Mouse (Mus musculus): ENCODE data around the gene Tor4a.

- no peak for TF ChIP-seq CTCF (IDR thresholded peaks at IDR 0.05)
- no peak for TF ChIP-seq EP300 (IDR thresholded peaks at IDR 0.05)
Observed at GRCm38 (mm10) chr2:25167919-25168664, 28.6 kb downstream of the Tor4a start.
